Mouse (Mus musculus) ES-Bruce4 (cell line): ENCODE data around the gene Baz2b.

ENCODE experiments used
- CTCF ChIP-seq: IDR thresholded peaks from one replicate; pipeline ENCODE4 v1.8.1; 2011; ENCODE audit warnings: low read depth, low read length
- POLR2A ChIP-seq: IDR thresholded peaks from one replicate; pipeline ENCODE4 v1.8.1; 2011; ENCODE audit warnings: low read length; ENCODE audit not compliant: insufficient read depth

GRCm38 (mm10) chr2:60228470-60228869 is 18.8 kb upstream of the Baz2b start:
- TF ChIP-seq POLR2A (no peak), CTCF (no peak)
